Mouse (Mus musculus) bone marrow macrophage, adult 2 months (primary cell): ENCODE measurements at regions not wholly inside any gene's neighbourhood (a gene's known extent, or its start where the extent isn't known, plus 50 kb on each side); places are given as distances from the start of the nearest gene placed in this dataset.

Experiments used
- CTCF ChIP-seq: IDR thresholded peaks from 2 replicates; pipeline ENCODE4 v1.5.1; 2012; ENCODE audit warnings: low read depth, mild to moderate bottlenecking, low read length, moderate library complexity
- POLR2A ChIP-seq: IDR thresholded peaks from 2 replicates; pipeline ENCODE4 v1.6.1; 2012; ENCODE audit warnings: mild to moderate bottlenecking, low read depth, low read length, borderline replicate concordance

- TF ChIP-seq POLR2A (no peak), CTCF (no peak)
Observed at GRCm38 (mm10) chr6:104055996-104056395, 436.6 kb upstream of the Cntn6 start.
